Mouse (Mus musculus): Measurements from ENCODE around the gene Mup4.

- TF ChIP-seq RCOR1 (conservative IDR thresholded peaks at IDR 0.05; ENCODE audit: low read depth, low read length): no peak
- no peak for TF ChIP-seq ELF1 (IDR thresholded peaks at IDR 0.05; ENCODE audit: low read depth, low read length)
- no peak for TF ChIP-seq MAZ (IDR thresholded peaks at IDR 0.05; ENCODE audit: low read depth, low read length)
- TF ChIP-seq CTCF (conservative IDR thresholded peaks at IDR 0.05 in 1 of 2, IDR thresholded peaks at IDR 0.05 in 1 of 2; ENCODE audit: low read depth in 2 of 2, low read length in 2 of 2): no peak
- TF ChIP-seq EP300 (IDR thresholded peaks at IDR 0.05; ENCODE audit: low read length): no peak
- no peak for TF ChIP-seq ZKSCAN1 (IDR thresholded peaks at IDR 0.05; ENCODE audit: borderline replicate concordance, low read depth, low read length)
- no peak for TF ChIP-seq NELFE (IDR thresholded peaks at IDR 0.05; ENCODE audit: low read depth, low read length)
- TF ChIP-seq USF1 (IDR thresholded peaks at IDR 0.05; ENCODE audit: low read depth, low read length): no peak
- no peak for TF ChIP-seq POLR2A (IDR thresholded peaks at IDR 0.05; ENCODE audit: low read depth, low read length)
- TF ChIP-seq ETS1 (conservative IDR thresholded peaks at IDR 0.05; ENCODE audit: low read depth, low read length): no peak
- no peak for TF ChIP-seq MAFK (IDR thresholded peaks at IDR 0.05; ENCODE audit: insufficient replicate concordance, low read length)
- TF ChIP-seq RAD21 (IDR thresholded peaks at IDR 0.05; ENCODE audit: low read depth, low read length): no peak
- TF ChIP-seq NRF1 (IDR thresholded peaks at IDR 0.05; ENCODE audit: low read depth, low read length): no peak
These were observed 23.0 kb downstream of the Mup4 start for GRCm38 (mm10) chr4:59937543-59937942.
